Mouse (Mus musculus) adrenal gland, adult 18-20 months (tissue): ENCODE data around the gene Fbln2. TPM values are rescaled to one million over a fixed set of nuclear protein-coding genes. Genes with fewer than 3 reads are reported as not detected.
"Not testable (repeated sequence)": the region's sequence is repeated elsewhere in the genome, so short reads cannot be mapped to it uniquely, and the experiment has no call there.

Source experiments
- DNase-seq, 2 experiments: peaks; one replicate each; pipeline ENCODE4 v3.0.0; 2021 to 2022; ENCODE audit warnings: low spot score in 2 of 2
- long read RNA-seq, 2 experiments: library from polyadenylated mRNA; stranded (forward); transcript quantifications; one replicate each; pipeline ENCODE4 v2.0.0; 2021
- total RNA-seq, 2 experiments: library from RNA; stranded (reverse); gene quantifications; 1 replicate in 1 of 2; 2 replicates in 1 of 2; pipeline ENCODE4 v1.2.3; 2021

Gene Fbln2
- 10 to 100 TPM in 1 of 2 experiments, 1 to 10 TPM in 1; 9.1 to 25.1 TPM for total RNA-seq
- long read RNA-seq, experiment 1, full-length matches to known transcripts, result 36 of 40 reads
- long read RNA-seq, experiment 1, partial matches to known transcripts, result 2 of 40 reads
- long read RNA-seq, experiment 1, other reads (novel, unspliced or antisense), result 2 of 40 reads
- long read RNA-seq, experiment 2, full-length matches to known transcripts, result 3 of 17 reads
- long read RNA-seq, experiment 2, partial matches to known transcripts, result 13 of 17 reads
- long read RNA-seq, experiment 2, other reads (novel, unspliced or antisense), result 1 of 17 reads

GRCm38 (mm10) chr6:91212155-91212554 lies at the start of gene Fbln2:
Gene Fbln2 (plus strand): TSS chr6:91212455.
- DNase-seq, result not testable (repeated sequence)

GRCm38 (mm10) chr6:91163195-91163911 lies 48.9 kb upstream of the Fbln2 start:
- no peak for DNase-seq

- no peak for DNase-seq
These were observed 47.7 kb upstream of the Fbln2 start for GRCm38 (mm10) chr6:91164584-91164983.

- peak; percentile 68 to 70 for DNase-seq
These were observed 47.0 kb upstream of the Fbln2 start for GRCm38 (mm10) chr6:91165210-91165609.

GRCm38 (mm10) chr6:91167828-91168227 lies 44.4 kb upstream of the Fbln2 start:
- no peak for DNase-seq

- no peak for DNase-seq
These were observed 43.1 kb upstream of the Fbln2 start for GRCm38 (mm10) chr6:91169129-91169528.

GRCm38 (mm10) chr6:91171396-91171895 lies 40.8 kb upstream of the Fbln2 start:
- no peak for DNase-seq

GRCm38 (mm10) chr6:91172381-91172780 lies 39.9 kb upstream of the Fbln2 start:
- no peak for DNase-seq

GRCm38 (mm10) chr6:91173221-91173880 lies 38.9 kb upstream of the Fbln2 start:
- DNase-seq, result peak; percentile 51 to 61

GRCm38 (mm10) chr6:91174211-91174610 lies 38.0 kb upstream of the Fbln2 start:
- DNase-seq, result no peak

- no peak for DNase-seq
These were observed 31.5 kb upstream of the Fbln2 start for GRCm38 (mm10) chr6:91180767-91181171.

- peak in 1 of 2 experiments; percentile 57 for DNase-seq
These were observed 30.9 kb upstream of the Fbln2 start for GRCm38 (mm10) chr6:91181320-91181719.

- DNase-seq, result no peak
These were observed 30.2 kb upstream of the Fbln2 start for GRCm38 (mm10) chr6:91182075-91182490.

GRCm38 (mm10) chr6:91183041-91183440 lies 29.2 kb upstream of the Fbln2 start:
- DNase-seq, result no peak

- DNase-seq, result no peak
These were observed 28.3 kb upstream of the Fbln2 start for GRCm38 (mm10) chr6:91183980-91184379.

- DNase-seq, result no peak
These were observed 27.5 kb upstream of the Fbln2 start for GRCm38 (mm10) chr6:91184776-91185175.

GRCm38 (mm10) chr6:91185502-91185901 lies 26.8 kb upstream of the Fbln2 start:
- DNase-seq, result no peak

GRCm38 (mm10) chr6:91186161-91186931 lies 25.9 kb upstream of the Fbln2 start:
- DNase-seq, result peak in 1 of 2 experiments; percentile 21

GRCm38 (mm10) chr6:91186934-91187333 lies 25.3 kb upstream of the Fbln2 start:
- DNase-seq, result no peak

GRCm38 (mm10) chr6:91187871-91188270 lies 24.4 kb upstream of the Fbln2 start:
- DNase-seq, result no peak

GRCm38 (mm10) chr6:91189971-91190370 lies 22.3 kb upstream of the Fbln2 start:
- no peak for DNase-seq
